Mouse (Mus musculus) right cerebral cortex, postnatal 14 days (tissue): Measurements from ENCODE around the gene Polk.

Source experiments
- DNase-seq: peaks from one replicate; pipeline ENCODE4 v3.0.0; 2022

Polk gene

GRCm38 (mm10) chr13:96458018-96458417 is 84.4 kb downstream of the Polk start:
- no peak for DNase-seq

GRCm38 (mm10) chr13:96457566-96457965 is 84.8 kb downstream of the Polk start:
- no peak for DNase-seq

- DNase-seq: no peak
Observed at GRCm38 (mm10) chr13:96454288-96454687, 88.1 kb downstream of the Polk start.

- no peak for DNase-seq
Observed at GRCm38 (mm10) chr13:96452621-96453020, 89.8 kb downstream of the Polk start.

GRCm38 (mm10) chr13:96451386-96452140 is 90.8 kb downstream of the Polk start:
- DNase-seq: no peak

- DNase-seq: no peak
Observed at GRCm38 (mm10) chr13:96450869-96451268, 91.5 kb downstream of the Polk start.

GRCm38 (mm10) chr13:96450205-96450856 is 92.0 kb downstream of the Polk start:
- DNase-seq: no peak

GRCm38 (mm10) chr13:96440436-96440835 is 101.9 kb downstream of the Polk start:
- DNase-seq: no peak

GRCm38 (mm10) chr13:96436921-96437320 is 105.5 kb downstream of the Polk start:
- DNase-seq: no peak

- no peak for DNase-seq
Observed at GRCm38 (mm10) chr13:96435793-96436192, 106.6 kb downstream of the Polk start.

GRCm38 (mm10) chr13:96434899-96435331 is 107.5 kb downstream of the Polk start:
- no peak for DNase-seq

- no peak for DNase-seq
Observed at GRCm38 (mm10) chr13:96433648-96434190, 108.7 kb downstream of the Polk start.

- DNase-seq: no peak
Observed at GRCm38 (mm10) chr13:96433041-96433440, 109.3 kb downstream of the Polk start.

- DNase-seq: no peak
Observed at GRCm38 (mm10) chr13:96432376-96432811, 110.0 kb downstream of the Polk start.

GRCm38 (mm10) chr13:96431595-96432156 is 110.7 kb downstream of the Polk start:
- DNase-seq: peak; percentile 97
